ENCODE assay signal across 11 mouse cellular contexts in the genomic region with DNA sequence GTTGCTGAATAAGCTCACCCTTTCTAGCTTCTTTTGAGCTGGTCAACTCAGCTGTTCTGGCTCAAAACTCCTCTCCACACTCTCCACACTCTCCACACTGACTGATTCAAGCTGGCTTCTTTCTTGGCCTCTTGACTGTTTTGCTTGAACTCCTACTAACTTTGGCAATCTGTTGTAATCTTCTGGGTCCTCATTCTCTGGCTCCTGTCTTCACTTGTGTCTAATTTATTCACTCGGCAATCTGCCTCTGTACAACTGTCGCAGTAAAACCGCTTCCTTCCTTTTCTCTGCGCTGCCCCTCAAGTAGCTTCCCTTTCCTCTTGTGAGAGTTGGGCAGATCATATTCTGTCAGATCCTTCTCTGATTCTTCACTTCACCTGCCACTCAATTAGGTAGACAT. TPM values are rescaled to one million over a fixed set of nuclear protein-coding genes. Genes with fewer than 3 reads are reported as not detected.
DNase-seq lines count a peak whose midpoint lies in the region; ATAC-seq and TF ChIP-seq lines count a peak whose summit lies in the region.
"Had no signal": no experiment of that assay in that cellular context is flagged by ENCODE, and none has a peak within 500 bp of the region (broad histone marks: within the 10 kb centered on the region; RNA-seq: fewer than 3 reads in every experiment).

No protein-coding gene starts in this region.

- H3K4me3 ChIP-seq in spleen, adult 2 months (ENCODE audit: extremely low read depth, insufficient read depth, insufficient read length), result peak overlapping the region; percentile 5; the same call in 1 of the 2 replicates
- H3K4me3 ChIP-seq in bone marrow macrophage, adult 2 months (ENCODE audit: insufficient read depth, low read length), result no peak overlapping the region
- no peak overlapping the region for H3K4me3 ChIP-seq in liver, embryonic 16.5 days (ENCODE audit: low read depth, low read length)
- H3K4me3 ChIP-seq in limb, embryonic 10.5 days, result no peak overlapping the region

- H3K27ac ChIP-seq in spleen, adult 2 months (ENCODE audit: insufficient read depth, low read length), result peak overlapping the region; percentile 83
- peak overlapping the region; percentile 93 for H3K27ac ChIP-seq in bone marrow macrophage, adult 2 months (ENCODE audit: insufficient read depth, low read depth, low read length)
- H3K27ac ChIP-seq in liver, embryonic 16.5 days (ENCODE audit: low read length), result peak overlapping the region; percentile 69
- no peak overlapping the region for H3K27ac ChIP-seq in limb, embryonic 10.5 days

- peaks cover 12% of the 10 kb centered on the region for H3K36me3 ChIP-seq in spleen, adult 2 months (ENCODE audit: control insufficient read depth, insufficient read depth, low read length)
- H3K36me3 ChIP-seq in liver, embryonic 16.5 days (ENCODE audit: control insufficient read depth, insufficient read depth), result peaks cover 6% of the 10 kb centered on the region
- peaks cover 20% of the 10 kb centered on the region for H3K36me3 ChIP-seq in limb, embryonic 10.5 days

- no peak overlapping the region for H3K9ac ChIP-seq in liver, embryonic 16.5 days (ENCODE audit: low read depth, low read length)
- H3K9ac ChIP-seq: forebrain, postnatal 0 days had no signal

- H3K27me3 ChIP-seq in spleen, adult 2 months (ENCODE audit: control insufficient read depth, insufficient read depth, low read length), result no peaks in the 10 kb centered on the region
- no peaks in the 10 kb centered on the region for H3K27me3 ChIP-seq in liver, embryonic 16.5 days (ENCODE audit: control insufficient read depth, insufficient read depth, low read depth, low read length)
- H3K27me3 ChIP-seq in limb, embryonic 10.5 days (ENCODE audit: low read depth, poor library complexity, severe bottlenecking), result no peaks in the 10 kb centered on the region

- H3K9me3 ChIP-seq in liver, embryonic 16.5 days (replicated peaks; ENCODE audit: control insufficient read depth, low read length), result no peaks in the 10 kb centered on the region
- no peaks in the 10 kb centered on the region for H3K9me3 ChIP-seq in limb, embryonic 10.5 days (replicated peaks)

- 11% methylated on average over 4 of the region's 4 CpGs for WGBS in spleen, adult 2 months
- 50% methylated on average over 4 of the region's 4 CpGs for WGBS in liver, embryonic 16.5 days (ENCODE audit: insufficient replicate concordance)
- whole genome bisulfite sequencing in limb, embryonic 10.5 days, result 89% methylated on average over 4 of the region's 4 CpGs

- no peak; the same call in 1 of the 2 replicates for TF ChIP-seq POLR2A in spleen, adult 2 months (IDR thresholded peaks at IDR 0.05; ENCODE audit: low read depth, low read length)
- no peak for TF ChIP-seq POLR2A in bone marrow macrophage, adult 2 months (IDR thresholded peaks at IDR 0.05; ENCODE audit: borderline replicate concordance, low read depth, low read length)

- no peak for ATAC-seq in liver, embryonic 16.5 days (ENCODE audit: low read depth)
- ATAC-seq: forebrain, postnatal 0 days had no signal

- no peak for TF ChIP-seq CTCF in spleen, adult 2 months (IDR thresholded peaks at IDR 0.05; ENCODE audit: extremely low read depth, insufficient read depth, insufficient read length, insufficient replicate concordance)
- TF ChIP-seq CTCF in bone marrow macrophage, adult 2 months (IDR thresholded peaks at IDR 0.05; ENCODE audit: low read depth, low read length), result no peak

- peaks cover 17% of the 10 kb centered on the region for H3K4me1 ChIP-seq in spleen, adult 2 months (ENCODE audit: control insufficient read depth, insufficient read depth, insufficient read length)
- H3K4me1 ChIP-seq in bone marrow macrophage, adult 2 months (ENCODE audit: control insufficient read depth, insufficient read depth, low read length), result peaks cover 22% of the 10 kb centered on the region
- peaks cover 32% of the 10 kb centered on the region for H3K4me1 ChIP-seq in liver, embryonic 16.5 days (ENCODE audit: control insufficient read depth, low read depth, low read length)
- peaks cover 27% of the 10 kb centered on the region for H3K4me1 ChIP-seq in limb, embryonic 10.5 days

- DNase-seq in spleen, adult 2 months (ENCODE audit: low read depth in 1 of 2, low spot score in 2 of 2), result peak; percentile 57 to 69
- no peak for DNase-seq in spleen, postnatal 14 days (ENCODE audit: low spot score in 2 of 2)
- DNase-seq in gastrocnemius, adult 8-10 months (ENCODE audit: low spot score in 2 of 2), result no peak
- DNase-seq in limb, embryonic 10.5 days (ENCODE audit: low spot score), result no peak
- DNase-seq in kidney, postnatal 25 days, result no peak
- DNase-seq: forebrain, postnatal 0 days; layer of hippocampus, adult 9-11 months; lung, adult 2 months had no signal

- no peak overlapping the region for H3K4me2 ChIP-seq in liver, embryonic 16.5 days (ENCODE audit: low read depth, low read length)

RNA-seq across cellular contexts. Expression of gene Tbrg4, which starts 1.9 kb away (rescaled TPM):
- polyA plus RNA-seq in spleen, adult 2 months (2012; rRNA removed), result 88.6 and 125 TPM in 2 replicates
- polyA plus RNA-seq in bone marrow macrophage, adult 2 months (2012; ENCODE audit: insufficient read depth, insufficient read length, missing spikeins), result 15.5 and 24.1 TPM in 2 replicates
- polyA plus RNA-seq in liver, embryonic 16.5 days (2015; fragmentation: Nextera tagmentation; extraction: Ambion mirVana), result 27.2 and 28.6 TPM in 2 replicates
- 10 to 100 TPM; 53.8 to 63.0 (median 61.0) TPM for total RNA-seq in gastrocnemius, adult 8-10 months (2022)
- 70.3 and 85.2 TPM in 2 replicates for polyA plus RNA-seq in limb, embryonic 10.5 days (2016; fragmentation: Nextera tagmentation; extraction: Ambion mirVana)

RNA-seq across cellular contexts. Expression of gene Wap, which starts 10.7 kb away (rescaled TPM):
- not detected in 2 replicates for polyA plus RNA-seq in spleen, adult 2 months (2012; rRNA removed)
- polyA plus RNA-seq in bone marrow macrophage, adult 2 months (2012; ENCODE audit: insufficient read depth, insufficient read length, missing spikeins), result not detected in 2 replicates
- not detected in 2 replicates for polyA plus RNA-seq in liver, embryonic 16.5 days (2015; fragmentation: Nextera tagmentation; extraction: Ambion mirVana)
- total RNA-seq in gastrocnemius, adult 8-10 months (2022), result not detected
- not detected in 2 replicates for polyA plus RNA-seq in limb, embryonic 10.5 days (2016; fragmentation: Nextera tagmentation; extraction: Ambion mirVana)
- total RNA-seq: forebrain, postnatal 0 days had no signal
- polyA plus RNA-seq: forebrain, postnatal 0 days; hindbrain, embryonic 11.5 days; lung, adult 2 months had no signal

RNA-seq across cellular contexts. Expression of gene Nacad, which starts 21.9 kb away (rescaled TPM):
- polyA plus RNA-seq in spleen, adult 2 months (2012; rRNA removed), result 0.37 and 0.60 TPM in 2 replicates
- polyA plus RNA-seq in bone marrow macrophage, adult 2 months (2012; ENCODE audit: insufficient read depth, insufficient read length, missing spikeins), result not detected in 2 replicates
- polyA plus RNA-seq in liver, embryonic 16.5 days (2015; fragmentation: Nextera tagmentation; extraction: Ambion mirVana), result 3.2 and 3.6 TPM in 2 replicates
- total RNA-seq in gastrocnemius, adult 8-10 months (2022), result under 1 TPM; 0.08 to 0.22 (median 0.15) TPM
- polyA plus RNA-seq in limb, embryonic 10.5 days (2016; fragmentation: Nextera tagmentation; extraction: Ambion mirVana), result 0.35 and 0.59 TPM in 2 replicates

RNA-seq across cellular contexts. Expression of gene Ramp3, which starts 30.6 kb away (rescaled TPM):
- polyA plus RNA-seq in spleen, adult 2 months (2012; rRNA removed), result 2.4 and 13.7 TPM in 2 replicates
- not detected in 2 replicates for polyA plus RNA-seq in bone marrow macrophage, adult 2 months (2012; ENCODE audit: insufficient read depth, insufficient read length, missing spikeins)
- 0.31 TPM in 1 of 2 replicates, not detected in the other for polyA plus RNA-seq in liver, embryonic 16.5 days (2015; fragmentation: Nextera tagmentation; extraction: Ambion mirVana)
- 1 to 10 TPM in 1 of 4 experiments, under 1 TPM in 3; 0.54 to 1.5 (median 0.69) TPM for total RNA-seq in gastrocnemius, adult 8-10 months (2022)
- polyA plus RNA-seq in limb, embryonic 10.5 days (2016; fragmentation: Nextera tagmentation; extraction: Ambion mirVana), result 2.6 and 3.3 TPM in 2 replicates

Comparison
In these comparisons a context has a peak if more than half of its experiments do, and no peak if none do; other contexts are left out.
1. DNase-seq: peak in spleen, adult 2 months (2 of 2); none in spleen, postnatal 14 days (0 of 2), gastrocnemius, adult 8-10 months (0 of 2), limb, embryonic 10.5 days (single experiment) and kidney, postnatal 25 days (0 of 2).